Mouse (Mus musculus) spleen, postnatal 10 days (tissue): ENCODE measurements at regions not wholly inside any gene's neighbourhood (a gene's known extent, or its start where the extent isn't known, plus 50 kb on each side); places are given as distances from the start of the nearest gene placed in this dataset.
"Not testable (repeated sequence)": the region's sequence is repeated elsewhere in the genome, so short reads cannot be mapped to it uniquely, and the experiment has no call there.

Experiments used
- DNase-seq, 2 experiments: peaks; one replicate each; pipeline ENCODE4 v3.0.0; 2021 to 2022; ENCODE audit warnings: low spot score in 2 of 2

- no peak for DNase-seq
Observed at GRCm38 (mm10) chr7:83394156-83394555, 190.6 kb upstream of the Tmc3 start.

GRCm38 (mm10) chr7:83399668-83400067 is 185.1 kb upstream of the Tmc3 start:
- no peak for DNase-seq

DNA sequence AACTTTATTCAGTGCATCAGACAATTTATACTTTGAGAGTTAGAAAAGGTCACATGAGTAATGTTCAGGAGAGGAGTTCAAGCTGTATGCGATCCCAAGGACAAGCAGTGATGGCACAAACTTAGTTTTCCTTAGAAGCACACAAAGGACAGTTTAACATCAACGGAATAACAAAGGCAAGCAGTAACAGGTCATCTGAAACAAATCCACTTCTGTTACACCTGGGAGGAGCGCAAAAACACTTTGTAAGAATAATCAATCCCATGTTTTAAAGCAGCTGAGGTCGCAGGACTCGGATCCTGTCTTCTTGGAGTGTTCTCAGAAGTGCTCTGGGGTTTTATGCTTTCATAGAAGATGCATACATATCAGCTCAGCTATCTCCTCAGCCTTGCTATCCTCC is 183.7 kb upstream of the Tmc3 start:
- no peak for DNase-seq

DNA sequence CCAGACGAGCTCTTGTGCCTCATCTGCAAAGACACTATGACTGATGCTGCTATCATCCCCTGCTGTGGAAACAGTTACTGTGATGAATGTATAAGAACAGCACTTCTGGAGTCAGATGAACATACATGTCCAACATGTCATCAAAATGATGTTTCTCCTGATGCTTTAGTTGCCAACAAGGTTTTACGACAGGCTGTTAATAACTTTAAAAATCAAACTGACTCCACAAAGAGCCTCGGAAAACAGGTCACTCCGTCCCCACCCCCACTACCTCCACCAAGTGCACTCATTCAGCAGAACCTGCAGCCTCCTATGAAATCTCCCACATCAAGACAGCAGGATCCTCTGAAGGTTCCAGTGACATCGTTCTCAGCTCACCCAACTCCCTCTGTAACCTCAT is 172.0 kb upstream of the Tmc3 start:
- not testable (repeated sequence) for DNase-seq

DNA sequence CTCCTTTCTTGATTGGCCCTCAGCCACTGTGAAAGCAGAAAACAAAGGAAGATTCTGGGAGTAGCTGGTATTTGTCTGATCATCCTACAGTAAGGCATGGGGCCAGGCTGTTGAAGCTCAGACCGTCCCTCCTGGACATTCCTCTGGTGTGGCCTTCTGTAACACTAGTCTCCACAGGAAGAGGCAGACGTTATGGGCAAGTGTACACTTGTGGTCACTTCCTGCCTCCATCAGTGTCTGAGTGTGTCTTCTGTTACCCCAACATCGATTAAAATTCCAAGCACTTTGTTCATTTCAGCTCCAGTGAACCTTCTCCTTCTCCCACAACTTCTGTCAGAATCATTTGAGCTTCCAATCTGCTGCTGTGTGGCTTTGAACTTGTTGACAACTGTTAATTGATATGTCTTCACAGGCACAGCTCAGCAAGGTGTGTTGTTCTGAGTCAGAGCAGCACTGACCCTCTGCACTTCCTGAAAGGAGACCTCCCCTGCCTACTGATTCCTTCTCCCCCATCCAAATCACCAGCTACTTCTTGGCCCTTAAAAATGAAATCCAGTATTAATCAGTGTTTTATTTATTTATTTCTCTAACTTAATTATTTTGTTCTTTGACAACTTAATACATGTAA is 154.7 kb upstream of the Tmc3 start:
- DNase-seq: no peak

DNA sequence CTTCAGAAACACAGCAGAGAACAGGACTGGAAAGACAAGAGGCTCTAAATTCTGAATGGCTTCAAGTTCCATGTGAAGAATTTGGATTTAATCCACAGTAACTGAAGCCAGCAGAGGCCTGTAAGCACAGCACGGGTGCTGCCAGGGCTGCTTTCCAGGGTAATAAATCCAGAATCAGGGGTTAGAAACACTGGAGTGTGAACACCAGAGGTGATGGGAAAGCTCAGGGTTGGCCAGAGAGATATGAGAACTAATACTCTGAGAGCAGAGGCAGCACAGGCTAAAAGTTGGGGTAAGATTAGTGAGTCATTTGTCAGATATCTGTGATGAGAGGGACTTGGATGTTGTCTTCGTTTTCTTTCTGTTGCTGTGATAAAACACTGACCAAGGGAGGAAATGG is 153.6 kb upstream of the Tmc3 start:
- DNase-seq: no peak

DNA sequence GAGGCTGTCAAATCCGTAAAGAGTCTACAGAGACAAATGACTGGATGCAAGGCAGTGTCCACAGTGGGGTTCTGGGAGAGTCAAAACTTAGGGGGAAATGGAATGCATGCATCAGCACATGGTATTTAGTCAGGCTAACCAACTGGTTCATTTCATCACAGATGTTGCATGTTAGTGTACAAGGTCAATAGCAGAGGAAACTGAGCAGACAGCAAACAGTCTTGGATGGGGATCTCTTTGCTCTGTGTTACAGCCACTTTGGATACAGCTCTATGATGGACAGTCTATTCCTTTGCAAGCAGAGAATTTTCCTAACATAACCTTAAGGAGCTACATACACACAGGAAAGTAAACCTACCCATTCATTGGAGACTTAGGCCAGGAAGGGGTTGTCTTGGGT is 151.9 kb upstream of the Tmc3 start:
- no peak for DNase-seq

GRCm38 (mm10) chr7:83433959-83434715 is 150.6 kb upstream of the Tmc3 start:
- DNase-seq: no peak

- DNase-seq: no peak
Observed at GRCm38 (mm10) chr7:83438538-83439393, 146.0 kb upstream of the Tmc3 start.

DNA sequence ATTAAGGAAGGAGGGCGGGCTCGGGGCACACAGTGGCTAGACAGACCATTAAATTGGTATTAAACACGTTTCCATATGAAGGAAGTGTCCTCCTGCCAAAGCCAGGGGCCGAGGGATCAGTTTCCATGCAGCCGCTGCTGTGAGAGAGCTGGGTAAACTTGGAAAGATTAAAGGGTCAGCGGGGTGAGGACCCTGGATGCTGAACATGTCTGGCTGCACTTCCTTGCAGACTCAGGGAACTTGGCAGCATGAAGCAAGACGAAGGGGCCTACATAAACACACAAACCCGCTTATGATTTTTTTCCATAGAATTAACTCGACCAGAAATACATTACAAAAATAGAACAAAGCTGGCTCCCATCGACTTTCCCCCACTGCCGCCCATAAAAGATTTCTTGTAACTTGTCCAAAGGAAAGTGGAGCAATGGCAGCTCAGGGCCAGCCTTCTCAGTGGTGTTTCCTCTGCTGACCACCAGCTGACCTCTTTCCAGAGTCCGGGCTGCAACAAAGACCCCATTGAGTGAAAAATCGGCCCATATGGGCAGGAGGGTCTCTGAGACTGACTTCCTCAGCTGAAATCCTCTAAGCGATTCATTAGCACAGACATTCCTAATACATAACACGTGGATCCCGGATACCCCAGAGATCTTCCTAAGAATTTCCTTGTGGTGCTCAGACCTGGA is 141.0 kb upstream of the Tmc3 start:
- DNase-seq: no peak

DNA sequence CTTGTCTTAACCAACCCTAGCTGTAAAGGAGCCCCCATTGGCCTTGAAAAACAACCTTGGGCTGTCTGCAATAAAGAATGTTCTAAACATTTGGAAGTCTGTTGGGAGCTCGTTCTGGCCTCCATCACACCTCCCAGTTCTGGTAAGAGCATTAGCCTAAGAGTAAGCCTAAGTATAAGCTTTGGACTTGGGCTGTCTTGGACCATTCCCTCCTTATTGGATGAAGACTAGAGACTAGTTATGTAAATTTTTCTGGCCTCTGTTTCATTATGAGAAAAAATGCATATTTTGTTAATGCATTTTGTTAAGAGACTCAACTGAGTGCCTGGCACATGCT is 140.5 kb upstream of the Tmc3 start:
- no peak for DNase-seq

GRCm38 (mm10) chr7:83445181-83445926 is 139.4 kb upstream of the Tmc3 start:
- DNase-seq: no peak

- no peak for DNase-seq
Observed at GRCm38 (mm10) chr7:83450346-83450745, 134.4 kb upstream of the Tmc3 start.

DNA sequence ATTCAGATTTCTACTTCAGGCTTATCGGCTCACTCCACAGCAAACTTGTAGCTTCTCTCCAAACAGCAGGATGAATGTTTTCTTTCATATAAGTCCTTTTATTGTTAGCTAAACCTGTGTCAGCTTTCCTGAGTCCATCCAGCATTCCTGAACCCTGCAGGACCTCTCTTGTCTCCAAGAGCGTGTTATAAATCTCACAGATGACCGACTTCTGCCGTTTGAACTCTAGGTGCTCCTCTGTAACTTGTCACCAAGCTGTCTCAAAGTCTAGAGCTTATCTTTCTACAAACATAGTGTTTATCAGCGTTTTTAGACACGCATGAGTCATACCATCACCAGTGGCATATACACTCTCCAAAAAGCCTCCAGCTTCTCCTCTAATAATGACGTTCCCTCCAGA is 132.4 kb upstream of the Tmc3 start:
- DNase-seq: no peak

DNA sequence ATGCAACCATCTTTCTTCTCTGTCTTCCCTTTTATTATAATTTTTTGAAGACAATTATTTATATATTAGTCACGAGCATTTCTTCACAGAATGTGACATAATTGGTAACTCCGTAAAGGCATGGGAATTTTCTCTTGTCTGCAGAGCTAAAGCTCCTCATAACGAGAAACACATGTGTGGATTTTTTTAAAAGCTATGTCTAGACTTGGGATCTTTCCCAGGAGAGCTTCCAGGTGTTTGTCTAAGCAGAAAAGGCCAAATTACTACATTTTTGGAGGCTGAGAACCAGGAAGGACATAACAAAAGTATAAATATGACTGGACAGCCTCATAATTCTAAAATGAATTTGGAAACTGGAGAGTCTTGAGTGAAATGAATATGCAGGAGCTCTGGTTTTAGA is 125.2 kb upstream of the Tmc3 start:
- no peak for DNase-seq

- no peak for DNase-seq
Observed at GRCm38 (mm10) chr7:83467006-83467405, 117.7 kb upstream of the Tmc3 start.

DNA sequence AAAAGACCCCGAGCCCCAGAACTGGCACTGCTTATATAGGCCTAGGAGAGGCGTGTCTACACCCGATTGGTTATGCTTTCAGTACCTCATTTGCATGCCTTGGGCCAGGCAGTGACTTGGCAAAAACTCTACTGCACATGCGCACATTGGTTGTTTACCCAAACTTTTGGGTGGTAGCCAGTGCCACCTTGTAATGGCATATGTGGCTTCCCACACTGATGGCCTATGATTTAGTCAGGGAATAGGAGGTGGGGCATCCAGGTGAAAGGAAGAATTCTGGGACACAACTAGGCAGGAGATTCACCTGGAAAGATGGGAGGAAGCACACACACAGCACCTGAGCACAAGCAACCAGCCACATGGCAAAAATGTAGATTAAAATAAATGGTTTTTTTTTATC is 114.9 kb upstream of the Tmc3 start:
- DNase-seq: not testable (repeated sequence)

DNA sequence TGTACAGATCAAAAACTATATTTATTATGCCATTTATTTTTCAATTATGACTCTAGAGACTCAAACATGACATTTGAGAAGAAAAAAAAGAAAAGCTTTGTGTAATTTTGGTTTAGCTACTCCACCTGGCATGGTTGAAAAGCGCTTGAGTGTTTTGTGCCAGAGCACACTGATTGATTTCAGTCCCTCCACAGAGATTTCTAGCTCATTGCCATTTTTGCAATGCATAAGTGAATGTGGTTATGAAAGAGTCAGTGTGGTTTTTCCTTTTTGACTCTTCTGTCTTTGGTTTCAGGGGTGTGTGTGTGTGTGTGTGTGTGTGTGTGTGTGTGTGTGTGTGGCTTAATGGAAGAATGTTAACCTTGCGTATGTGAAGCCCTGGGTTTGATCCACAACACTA is 113.6 kb upstream of the Tmc3 start:
- no peak for DNase-seq

- DNase-seq: no peak
Observed at GRCm38 (mm10) chr7:83474471-83474870, 110.3 kb upstream of the Tmc3 start.

DNA sequence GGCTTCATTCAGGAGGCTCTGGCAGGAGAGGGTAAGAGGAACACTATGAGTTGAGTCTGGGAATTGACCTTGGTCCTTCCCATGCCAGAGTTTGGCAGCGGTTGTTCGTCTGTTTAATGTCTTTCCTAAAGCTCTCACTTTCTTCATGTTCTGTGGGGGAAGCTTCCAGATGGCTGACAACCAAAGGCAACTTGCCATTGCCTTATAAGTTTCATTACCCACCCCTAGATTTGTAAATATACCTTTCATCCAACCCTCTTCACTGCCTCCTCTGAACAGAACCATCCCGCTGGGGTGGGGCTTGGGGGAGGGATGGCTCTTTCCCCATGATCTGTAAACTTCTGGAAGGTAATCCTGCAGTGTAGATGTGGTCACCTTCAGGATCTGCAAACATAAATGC is 109.7 kb upstream of the Tmc3 start:
- DNase-seq: no peak

DNA sequence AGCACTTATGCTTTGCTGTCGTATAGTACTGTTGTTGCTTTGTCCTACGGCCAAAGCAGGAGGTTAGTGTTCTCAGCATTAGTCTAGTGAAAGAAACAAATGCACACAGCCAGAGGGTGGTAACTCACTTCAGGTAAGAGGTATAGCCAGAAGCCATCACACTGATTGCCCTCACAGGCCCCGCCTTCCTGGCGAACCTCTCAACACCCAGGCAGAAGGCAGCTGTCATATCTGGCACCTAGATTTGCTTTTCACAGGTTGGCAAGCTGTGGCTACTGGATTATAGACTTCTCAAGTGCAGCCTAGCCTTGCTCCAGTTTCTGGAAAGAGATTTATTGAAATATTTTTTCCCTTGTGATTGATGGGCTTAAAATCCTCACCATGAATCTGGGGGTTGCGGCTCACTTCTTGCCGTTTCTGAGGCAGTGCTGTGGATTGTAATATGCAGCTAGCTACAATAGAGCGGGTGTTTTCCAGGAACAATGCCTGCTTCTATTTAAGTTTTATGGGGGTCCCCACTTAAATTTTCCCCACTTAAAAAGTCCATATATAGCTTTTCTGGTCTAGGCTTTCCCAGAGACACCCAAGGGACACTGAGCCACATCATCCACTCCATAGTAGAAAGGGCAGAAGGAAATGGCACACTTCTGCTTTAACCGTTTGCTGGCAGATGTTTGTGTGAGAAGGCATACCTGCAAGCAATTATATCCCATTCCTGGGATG is 109.1 kb upstream of the Tmc3 start:
- no peak for DNase-seq
